Comparison of ENCODE assay signal across 8 mouse cellular contexts in genomic region chr6:52305877-52306389, GRCm38 (mm10). TPM values are rescaled to one million over a fixed set of nuclear protein-coding genes. Genes with fewer than 3 reads are reported as not detected.
DNase-seq lines count a peak whose midpoint lies in the region; ATAC-seq and TF ChIP-seq lines count a peak whose summit lies in the region.

No protein-coding gene starts in this region.

- H3K27ac ChIP-seq in lung, embryonic 14.5 days (ENCODE audit: low read depth) = no peak overlapping the region
- H3K27ac ChIP-seq in neural tube, embryonic 14.5 days (ENCODE audit: low read depth, low read length) = no peak overlapping the region

- H3K4me1 ChIP-seq in lung, embryonic 14.5 days (ENCODE audit: insufficient read depth) = no peaks in the 10 kb centered on the region
- H3K4me1 ChIP-seq in neural tube, embryonic 14.5 days (ENCODE audit: control insufficient read depth, insufficient read depth, low read length) = no peaks in the 10 kb centered on the region; the same call in 1 of the 2 replicates

- DNase-seq in B cell, adult 2 months = peak; percentile 64
- peak; percentile 68 for DNase-seq in adrenal gland, postnatal 25 days
- DNase-seq in frontal cortex, adult 2 months (ENCODE audit: extremely low spot score in 1 of 2, low spot score in 1 of 2) = peak; percentile 4 to 71
- DNase-seq in layer of hippocampus, adult 9-11 months = peak; percentile 30
- peak; percentile 90 for DNase-seq in lung, embryonic 14.5 days
- peak; percentile 78 for DNase-seq in thymus, postnatal 14 days

- H3K36me3 ChIP-seq in lung, embryonic 14.5 days (ENCODE audit: insufficient read depth) = no peaks in the 10 kb centered on the region
- H3K36me3 ChIP-seq in neural tube, embryonic 14.5 days (ENCODE audit: control insufficient read depth, insufficient read depth, low read length) = no peaks in the 10 kb centered on the region

- H3K9me3 ChIP-seq in lung, embryonic 14.5 days (ENCODE audit: low read depth, low read length) = no peaks in the 10 kb centered on the region
- no peaks in the 10 kb centered on the region for H3K9me3 ChIP-seq in neural tube, embryonic 14.5 days (ENCODE audit: control insufficient read depth, low read length)

- peak overlapping the region; percentile 86 for H3K4me2 ChIP-seq in lung, embryonic 14.5 days
- H3K4me2 ChIP-seq in neural tube, embryonic 14.5 days (ENCODE audit: low read depth, low read length) = peak overlapping the region; percentile 75

- under 1% methylated on average over 30 of the region's 30 CpGs for WGBS in lung, embryonic 14.5 days
- under 1% methylated on average over 30 of the region's 30 CpGs for WGBS in neural tube, embryonic 14.5 days

- H3K4me3 ChIP-seq in lung, embryonic 14.5 days (ENCODE audit: low read depth, low read length) = peak overlapping the region; percentile 35
- H3K4me3 ChIP-seq in neural tube, embryonic 14.5 days (ENCODE audit: low read depth, low read length) = peak overlapping the region; percentile 36

- TF ChIP-seq CTCF in lung, embryonic 14.5 days (IDR thresholded peaks at IDR 0.05; ENCODE audit: low read depth) = peak; percentile 92

- H3K9ac ChIP-seq in lung, embryonic 14.5 days = peak overlapping the region; percentile 37; the same call in 1 of the 2 replicates
- H3K9ac ChIP-seq in neural tube, embryonic 14.5 days (replicated peaks; ENCODE audit: low read depth, low read length) = 0 out of 2 replicates have a peak overlapping the region, but pooled peaks have one; percentile 25

- ATAC-seq in hematopoietic stem cell, adult 5-6 weeks (replicated peaks in 1 of 2; ENCODE audit: insufficient read depth in 1 of 2, low FRiP score in 2 of 2, low TSS enrichment in 1 of 2, low read depth in 1 of 2, poor library complexity in 2 of 2, severe bottlenecking in 2 of 2) = peak; percentile 69 to 73
- ATAC-seq in lung, embryonic 14.5 days (ENCODE audit: insufficient read depth) = peak; percentile 87; the same call in 1 of the 2 replicates
- ATAC-seq in neural tube, embryonic 14.5 days (ENCODE audit: low read depth) = peak; percentile 89

- H3K27me3 ChIP-seq in lung, embryonic 14.5 days (ENCODE audit: insufficient read depth, low read length) = peaks cover 58% of the 10 kb centered on the region
- H3K27me3 ChIP-seq in neural tube, embryonic 14.5 days (ENCODE audit: control insufficient read depth, insufficient read depth, low read length) = peaks cover 40% of the 10 kb centered on the region

RNA-seq across cellular contexts. Expression of gene Evx1, which starts 7.4 kb away (rescaled TPM):
- not detected in 2 replicates for total RNA-seq in adrenal gland, postnatal 25 days (2021)
- not detected in 2 replicates for polyA plus RNA-seq in frontal cortex, adult 2 months (2012; rRNA removed)
- total RNA-seq in hematopoietic stem cell, adult 5-6 weeks (2017) = not detected in 2 replicates
- polyA plus RNA-seq in lung, embryonic 14.5 days (2014; fragmentation: Nextera tagmentation; extraction: Ambion mirVana) = not detected in 2 replicates
- polyA plus RNA-seq in neural tube, embryonic 14.5 days (2014; fragmentation: Nextera tagmentation; extraction: Ambion mirVana) = 0.70 and 0.71 TPM in 2 replicates

RNA-seq across cellular contexts. Expression of gene Hoxa13, which starts 45.3 kb away (rescaled TPM):
- not detected in 2 replicates for total RNA-seq in adrenal gland, postnatal 25 days (2021)
- polyA plus RNA-seq in frontal cortex, adult 2 months (2012; rRNA removed) = not detected in 2 replicates
- total RNA-seq in hematopoietic stem cell, adult 5-6 weeks (2017) = not detected in 2 replicates
- not detected in 2 replicates for polyA plus RNA-seq in lung, embryonic 14.5 days (2014; fragmentation: Nextera tagmentation; extraction: Ambion mirVana)
- polyA plus RNA-seq in neural tube, embryonic 14.5 days (2014; fragmentation: Nextera tagmentation; extraction: Ambion mirVana) = not detected in 2 replicates

Comparison
In these comparisons a context has a peak if more than half of its experiments do, and no peak if none do; other contexts are left out.
1. DNase-seq: peak in every context shown above with its lines; median percentile 90 in lung, embryonic 14.5 days; 78 in thymus, postnatal 14 days; 68 in adrenal gland, postnatal 25 days; 64 in B cell, adult 2 months; 38 in frontal cortex, adult 2 months; 30 in layer of hippocampus, adult 9-11 months.